Mouse (Mus musculus) stomach, postnatal 0 days (tissue): ENCODE measurements around the gene Metrn. TPM values are rescaled to one million over a fixed set of nuclear protein-coding genes. Genes with fewer than 3 reads are reported as not detected.
A peak's percentile ranks its signal among the peaks of the same experiment; 100 is the strongest.

Experiments
- ATAC-seq: fragments of 200-750 bp; cut with Nextera tagmentation; 2 replicates; pipeline ENCODE4 v1.8.0; 2017; ENCODE audit not compliant: low FRiP score, low TSS enrichment
- DNase-seq: peaks from one replicate; pipeline ENCODE4 v3.0.0-alpha.2; 2016; ENCODE audit warnings: low spot score
- H3K27ac ChIP-seq: fragments of 300-500 bp; sonication (generic); replicated peaks from 2 replicates; pipeline ENCODE4 v1.5.1; 2014; ENCODE audit warnings: mild to moderate bottlenecking, control low read depth
- H3K27me3 ChIP-seq: fragments of 300-500 bp; sonication (generic); 2 replicates; pipeline ENCODE4 v1.6.1; 2014; ENCODE audit warnings: low read length; ENCODE audit not compliant: control insufficient read depth, insufficient read depth
- H3K36me3 ChIP-seq: fragments of 300-500 bp; sonication (generic); 2 replicates; pipeline ENCODE4 v1.6.1; 2014; ENCODE audit warnings: low read length, mixed read lengths; ENCODE audit not compliant: control insufficient read depth, insufficient read depth
- H3K4me1 ChIP-seq: fragments of 300-500 bp; sonication (generic); replicated peaks from 2 replicates; pipeline ENCODE4 v1.6.1; 2014; ENCODE audit warnings: antibody characterized with exemption; ENCODE audit not compliant: control insufficient read depth, insufficient read depth
- H3K4me2 ChIP-seq: fragments of 300-500 bp; sonication (generic); replicated peaks from 2 replicates; pipeline ENCODE4 v1.6.1; 2014; ENCODE audit warnings: low read depth, mild to moderate bottlenecking, control low read depth, moderate library complexity
- H3K4me3 ChIP-seq: fragments of 300-500 bp; sonication (generic); 2 replicates; pipeline ENCODE4 v1.5.1; 2014; ENCODE audit warnings: low read depth, low read length, control low read depth
- H3K9ac ChIP-seq: fragments of 300-500 bp; sonication (generic); 2 replicates; pipeline ENCODE4 v1.6.1; 2014; ENCODE audit warnings: mild to moderate bottlenecking, low read length, control low read depth, mixed read lengths
- H3K9me3 ChIP-seq: fragments of 300-500 bp; sonication (generic); 2 replicates; pipeline ENCODE4 v1.6.1; 2016; ENCODE audit warnings: low read length; ENCODE audit not compliant: control insufficient read depth
- CTCF ChIP-seq: IDR thresholded peaks from 2 replicates; pipeline ENCODE4 v1.5.1; 2016; ENCODE audit warnings: antibody characterized with exemption, low read depth, mild to moderate bottlenecking, moderate library complexity
- EP300 ChIP-seq: optimal IDR thresholded peaks from 2 replicates; pipeline ENCODE3; 2016; ENCODE audit warnings: antibody characterized with exemption
- WGBS: fragments of 180-500 bp; shearing (Covaris S2); extraction: QIAGEN DNeasy Blood & Tissue Kit; methylation state at CpG from one replicate; pipeline ENCODE4 v1.1.7; 2014; 5-methylcytosine and 5-hydroxymethylcytosine counted together
- polyA plus RNA-seq: library from polyadenylated mRNA; unstranded; fragments of >200 nt; fragmentation: Nextera tagmentation; extraction: Ambion mirVana; gene quantifications from 2 replicates; pipeline ENCODE4 v1.2.1, GENCODE M21; 2015

The Metrn gene
- polyA plus RNA-seq, 1 experiment from 2014 or later: 19.0 TPM

GRCm38 (mm10) chr17:25833291-25833663 lies 36.3 kb upstream of the Metrn start, which contains the start of gene Stub1:
Stub1 (minus strand) TSS chr17:25833404.
- ATAC-seq (peak; percentile 65), DNase-seq (peak; percentile 94)
- H3K9me3 ChIP-seq: no peaks in the 10 kb centered on the region
- peak within 1 kb of the TSS; percentile 85 for H3K9ac ChIP-seq
- peak within 1 kb of the TSS; percentile 88 for H3K4me2 ChIP-seq
- peak within 1 kb of the TSS; percentile 98 for H3K27ac ChIP-seq
- H3K4me1 ChIP-seq: peaks cover 34% of the 10 kb centered on the region
- TF ChIP-seq EP300 (no peak), CTCF (no peak)
- H3K27me3 ChIP-seq: no peaks in the 10 kb centered on the region
- under 1% methylated on average over 24 of the region's 24 CpGs for WGBS
- H3K4me3 ChIP-seq: peak within 1 kb of the TSS; percentile 78
- H3K36me3 ChIP-seq: peaks cover 12% of the 10 kb centered on the region

DNA sequence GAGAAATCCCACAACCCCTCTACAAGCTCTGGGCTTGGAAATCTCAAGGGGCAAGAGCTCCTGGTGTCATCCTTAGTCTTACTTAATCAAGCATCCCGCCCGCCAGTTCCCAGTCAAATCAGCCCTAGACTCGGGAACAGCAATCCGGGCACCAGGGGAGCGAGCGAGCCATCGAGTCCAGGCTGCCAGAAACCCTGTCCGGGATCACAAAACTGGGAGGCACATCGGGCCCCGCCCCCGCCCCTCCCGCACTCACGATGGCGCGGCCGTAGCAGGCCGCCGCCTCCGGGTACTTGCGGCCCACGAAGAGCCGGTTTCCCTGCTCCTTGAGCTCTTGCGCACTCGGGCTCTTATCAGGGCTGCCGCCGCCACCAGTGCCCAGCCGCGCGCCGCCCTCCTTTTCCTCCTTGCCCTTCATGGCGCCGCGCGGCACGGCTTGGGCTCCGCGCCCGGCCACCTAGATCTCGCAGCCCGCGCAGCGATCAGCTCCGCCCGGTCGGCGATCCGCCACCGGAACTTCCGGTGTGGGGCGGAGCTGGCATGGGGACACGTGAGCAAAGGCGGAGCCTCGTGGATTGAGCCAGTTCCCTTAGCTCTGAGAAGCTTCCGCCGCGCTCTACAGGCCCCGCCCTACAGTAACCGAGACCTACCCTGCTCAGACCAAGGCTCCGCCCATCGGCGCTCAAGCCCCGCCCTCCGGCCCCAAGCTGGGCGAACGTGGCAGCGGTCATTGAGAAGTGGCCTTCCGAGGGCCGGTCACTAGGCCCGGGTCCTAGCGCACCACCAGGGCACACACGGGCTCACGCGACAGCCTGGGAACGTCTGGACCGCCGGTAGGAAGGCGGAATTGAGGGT lies 35.7 kb upstream of the Metrn start:
- ATAC-seq (peak; percentile 89), DNase-seq (peak; percentile 100)
- H3K36me3 ChIP-seq: peaks cover 9% of the 10 kb centered on the region
- peak overlapping the region; percentile 98 for H3K27ac ChIP-seq
- peak overlapping the region; percentile 78 for H3K4me3 ChIP-seq
- H3K9ac ChIP-seq: peak overlapping the region; percentile 85
- 1% methylated on average over 63 of the region's 77 CpGs for WGBS
- H3K4me1 ChIP-seq: peaks cover 34% of the 10 kb centered on the region
- H3K4me2 ChIP-seq: peak overlapping the region; percentile 88
- no peaks in the 10 kb centered on the region for H3K27me3 ChIP-seq
- no peaks in the 10 kb centered on the region for H3K9me3 ChIP-seq
- 0 out of 2 replicates have a peak, but pooled peaks have one; percentile 4 for TF ChIP-seq CTCF
- peak; percentile 92 for TF ChIP-seq EP300

- ATAC-seq (no peak), DNase-seq (no peak)
- H3K4me1 ChIP-seq: peaks cover 30% of the 10 kb centered on the region
- peak overlapping the region; percentile 88 for H3K4me2 ChIP-seq
- peak overlapping the region; percentile 78 for H3K4me3 ChIP-seq
- H3K27ac ChIP-seq: peak overlapping the region; percentile 93
- WGBS: 40% methylated on average over 21 of the region's 21 CpGs
- H3K36me3 ChIP-seq: peaks cover 14% of the 10 kb centered on the region
- H3K9ac ChIP-seq: peak overlapping the region; percentile 85
- no peaks in the 10 kb centered on the region for H3K9me3 ChIP-seq
- H3K27me3 ChIP-seq: no peaks in the 10 kb centered on the region
- TF ChIP-seq EP300: no peak
- TF ChIP-seq CTCF: no peak
These were observed 34.7 kb upstream of the Metrn start for GRCm38 (mm10) chr17:25831451-25832281.

- Histone ChIP-seq H3K4me1 (peaks cover 24% of the 10 kb centered on the region), H3K36me3 (peaks cover 14% of the 10 kb centered on the region), H3K4me3 (no peak overlapping the region), H3K27ac (0 out of 2 replicates have a peak overlapping the region, but pooled peaks have one; percentile 40), H3K4me2 (peak overlapping the region; percentile 88; the same call in 1 of the 2 replicates), H3K9me3 (no peaks in the 10 kb centered on the region), H3K27me3 (no peaks in the 10 kb centered on the region), H3K9ac (peak overlapping the region; percentile 38; the same call in 1 of the 2 replicates)
- TF ChIP-seq EP300 (no peak), CTCF (no peak)
- ATAC-seq (no peak), DNase-seq (no peak)
- 84% methylated on average over 14 of the region's 14 CpGs for WGBS
These were observed 34.0 kb upstream of the Metrn start for GRCm38 (mm10) chr17:25830806-25831431.

- Histone ChIP-seq H3K9me3 (no peaks in the 10 kb centered on the region), H3K4me3 (no peak overlapping the region), H3K9ac (no peak overlapping the region), H3K27ac (peak overlapping the region; percentile 92), H3K4me2 (peak overlapping the region; percentile 85; the same call in 1 of the 2 replicates), H3K27me3 (no peaks in the 10 kb centered on the region), H3K36me3 (peaks cover 14% of the 10 kb centered on the region), H3K4me1 (peaks cover 22% of the 10 kb centered on the region)
- ATAC-seq (no peak), DNase-seq (no peak)
- no peak for TF ChIP-seq CTCF
- TF ChIP-seq EP300: no peak
- 78% methylated on average over 4 of the region's 4 CpGs for WGBS
These were observed 33.3 kb upstream of the Metrn start for GRCm38 (mm10) chr17:25830200-25830753.
